Mouse (Mus musculus) ES-E14 (cell line): ENCODE data around the gene Ptpn5. TPM values are rescaled to one million over a fixed set of nuclear protein-coding genes. Genes with fewer than 3 reads are reported as not detected.
A peak's percentile ranks its signal among the peaks of the same experiment; 100 is the strongest.

ENCODE experiments used
- DNase-seq: peaks from one replicate; pipeline ENCODE4 v3.0.0-alpha.2; 2013; ENCODE audit warnings: low read depth, low spot score
- H3K27ac ChIP-seq: 2 replicates; pipeline ENCODE4 v1.5.1; 2012; ENCODE audit warnings: low read depth, mild to moderate bottlenecking, low read length, moderate library complexity, mixed read lengths; ENCODE audit not compliant: poor library complexity, insufficient read depth, severe bottlenecking
- H3K36me3 ChIP-seq: 2 replicates; pipeline ENCODE4 v1.6.1; 2012; ENCODE audit warnings: mild to moderate bottlenecking, low read length, moderate library complexity, mixed read lengths; ENCODE audit not compliant: control insufficient read depth, poor library complexity, insufficient read depth, severe bottlenecking
- H3K4me1 ChIP-seq, 2 experiments: fragments of 150-350 bp in 1 of 2; sonication (generic) in 1 of 2; 2 replicates each; pipeline ENCODE4 v1.6.1; 2012; ENCODE audit warnings: low read length in 2 of 2, mild to moderate bottlenecking in 1 of 2, mixed read lengths in 1 of 2; ENCODE audit not compliant: control insufficient read depth in 2 of 2, insufficient read depth in 2 of 2, poor library complexity in 1 of 2
- H3K4me3 ChIP-seq, 2 experiments: fragments of 150-350 bp in 1 of 2; sonication (generic) in 1 of 2; 2 replicates each; pipeline ENCODE4 v1.5.1; 2012; ENCODE audit warnings: low read length in 2 of 2, low read depth in 1 of 2, mild to moderate bottlenecking in 1 of 2, mixed read lengths in 1 of 2; ENCODE audit not compliant: insufficient read depth in 1 of 2, poor library complexity in 1 of 2, severe bottlenecking in 1 of 2
- H3K9ac ChIP-seq: 2 replicates; pipeline ENCODE4 v1.6.1; 2012; ENCODE audit warnings: low read depth, mild to moderate bottlenecking, low read length, mixed read lengths; ENCODE audit not compliant: poor library complexity, insufficient read depth, severe bottlenecking
- H3K9me3 ChIP-seq: fragments of 150-350 bp; sonication (generic); 2 replicates; pipeline ENCODE4 v1.6.1; 2012; ENCODE audit warnings: low read depth, mild to moderate bottlenecking, low read length; ENCODE audit not compliant: control insufficient read depth, insufficient read depth
- CHD2 ChIP-seq: IDR thresholded peaks from 2 replicates; pipeline ENCODE4 v1.6.1; 2014; ENCODE audit warnings: mild to moderate bottlenecking, low read depth, low read length, inconsistent platforms
- HCFC1 ChIP-seq: IDR thresholded peaks from 2 replicates; pipeline ENCODE4 v1.6.1; 2012; ENCODE audit warnings: low read length, inconsistent platforms, borderline replicate concordance; ENCODE audit not compliant: insufficient read depth
- MAFK ChIP-seq: IDR thresholded peaks from 2 replicates; pipeline ENCODE4 v1.6.1; 2014; ENCODE audit warnings: mild to moderate bottlenecking, low read depth, low read length, inconsistent platforms; ENCODE audit not compliant: insufficient read depth
- ZC3H11A ChIP-seq: IDR thresholded peaks from 2 replicates; pipeline ENCODE4 v1.6.1; 2012; ENCODE audit warnings: low read depth, mild to moderate bottlenecking, inconsistent platforms, low read length, borderline replicate concordance
- ZNF384 ChIP-seq: IDR thresholded peaks from 2 replicates; pipeline ENCODE4 v1.6.1; 2012; ENCODE audit warnings: low read depth, low read length, inconsistent platforms
- in situ Hi-C, 2 experiments: fragments of 600-800 bp; cut with MboI; formaldehyde crosslinking; loops; one replicate each; pipeline ENCODE4 v1.15.1; 2025; ENCODE audit warnings: low sequenced_read_pairs in 2 of 2, inconsistent platforms in 1 of 2; ENCODE audit not compliant: unreplicated experiment in 2 of 2
- total RNA-seq: library from RNA; depleted of rRNA; stranded (reverse); fragments of 300-350 nt; gene quantifications from 2 replicates; pipeline ENCODE4 v1.2.3, GENCODE M21; 2012

The Ptpn5 gene
- total RNA-seq, 1 experiment: 0.36 TPM

GRCm38 (mm10) chr7:47085075-47085474, 48.4 kb downstream of the Ptpn5 start:
- Histone ChIP-seq H3K4me3 (no peak overlapping the region), H3K9ac (no peak overlapping the region), H3K4me1 (no peaks in the 10 kb centered on the region), H3K27ac (no peak overlapping the region), H3K36me3 (no peaks in the 10 kb centered on the region), H3K9me3 (no peaks in the 10 kb centered on the region)
- DNase-seq: no peak
- in situ Hi-C loops: no loop called here
- TF ChIP-seq MAFK (no peak), CHD2 (no peak), ZNF384 (no peak), ZC3H11A (no peak), HCFC1 (no peak)

DNA sequence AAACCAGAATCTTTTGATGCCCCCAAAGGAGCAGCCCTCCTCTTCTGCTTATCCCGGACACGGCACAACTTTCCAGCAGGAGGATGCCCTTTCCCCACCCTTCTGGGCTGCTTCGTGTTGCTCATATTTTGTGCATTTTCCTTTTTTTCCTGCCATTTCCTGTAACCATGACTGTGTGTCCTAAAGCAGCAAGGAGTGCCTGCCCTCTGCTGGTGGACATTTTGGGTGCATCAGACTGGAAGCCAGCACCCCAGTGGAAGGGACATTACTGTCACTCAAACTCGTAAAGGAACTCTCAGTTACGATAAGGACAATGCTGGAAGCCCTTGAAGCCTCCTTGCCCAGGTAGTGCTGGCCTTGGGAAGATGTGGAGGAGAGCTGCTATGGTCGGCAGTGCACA, 52.2 kb downstream of the Ptpn5 start:
- Histone ChIP-seq H3K4me1 (peaks cover 0 to 10% of the 10 kb centered on the region in 2 experiments; a peak in 2 of 4 replicates), H3K27ac (no peak overlapping the region), H3K4me3 (no peak overlapping the region), H3K36me3 (no peaks in the 10 kb centered on the region), H3K9ac (no peak overlapping the region), H3K9me3 (no peaks in the 10 kb centered on the region)
- no peak for DNase-seq
- TF ChIP-seq ZC3H11A (0 out of 2 replicates have a peak, but pooled peaks have one; percentile 32), HCFC1 (no peak)
- in situ Hi-C loops: no loop called here

- in situ Hi-C loops: no loop called here
- DNase-seq: no peak
- H3K9me3 ChIP-seq: no peaks in the 10 kb centered on the region
- no peaks in the 10 kb centered on the region for H3K36me3 ChIP-seq
- no peak overlapping the region for H3K9ac ChIP-seq
- H3K4me3 ChIP-seq: no peak overlapping the region
- H3K27ac ChIP-seq: no peak overlapping the region
- peaks cover 0 to 10% of the 10 kb centered on the region in 2 experiments; a peak in 2 of 4 replicates for H3K4me1 ChIP-seq
- no peak for TF ChIP-seq ZC3H11A
Observed at GRCm38 (mm10) chr7:47080868-47081267, 52.6 kb downstream of the Ptpn5 start.

DNA sequence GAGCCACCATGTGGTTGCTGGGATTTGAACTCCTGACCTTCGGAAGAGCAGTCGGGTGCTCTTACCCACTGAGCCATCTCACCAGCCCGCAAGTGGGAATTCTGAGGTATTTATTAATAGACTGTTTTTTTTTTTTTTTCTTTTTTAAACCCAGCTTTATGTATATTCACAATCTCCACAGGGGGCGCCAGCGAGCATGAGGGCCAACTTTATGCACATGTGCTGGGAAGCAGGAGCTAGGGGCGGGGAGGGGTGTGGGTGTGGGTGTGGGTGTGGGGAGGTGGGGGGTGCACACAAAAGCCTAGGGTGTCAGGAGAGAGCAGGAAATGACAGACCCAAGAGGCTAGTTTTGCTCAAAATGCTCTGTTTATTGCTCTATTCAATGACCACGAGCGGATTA, 56.0 kb downstream of the Ptpn5 start:
- Histone ChIP-seq H3K4me3 (no peak overlapping the region), H3K27ac (no peak overlapping the region), H3K36me3 (no peaks in the 10 kb centered on the region), H3K9me3 (no peaks in the 10 kb centered on the region), H3K4me1 (peaks cover 0 to 12% of the 10 kb centered on the region in 2 experiments; a peak in 2 of 4 replicates), H3K9ac (no peak overlapping the region)
- in situ Hi-C loops: no loop called here
- TF ChIP-seq ZNF384: no peak
- no peak for TF ChIP-seq ZC3H11A
- no peak for TF ChIP-seq CHD2
- no peak for TF ChIP-seq MAFK
- TF ChIP-seq HCFC1: no peak
- no peak for DNase-seq

DNA sequence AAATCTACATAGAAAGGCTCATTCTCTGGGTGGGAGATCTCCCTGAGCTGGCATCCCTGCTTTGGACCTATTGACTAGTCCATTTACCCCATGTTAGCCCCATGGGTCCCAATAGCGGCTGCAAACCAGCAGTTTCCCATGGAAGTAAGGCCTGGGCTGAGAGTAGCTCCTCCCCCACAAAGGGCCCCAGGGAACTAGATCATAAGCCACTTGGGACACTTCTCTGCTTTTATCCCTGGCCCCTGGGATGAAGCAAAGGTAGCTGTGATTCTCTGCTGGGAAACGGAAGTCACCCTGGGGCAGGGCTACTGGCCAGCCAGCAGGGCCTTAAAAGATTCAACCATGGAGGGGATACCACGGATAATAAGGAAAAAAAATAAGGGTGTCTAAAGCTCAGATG, 56.8 kb downstream of the Ptpn5 start:
- no peak overlapping the region for H3K4me3 ChIP-seq
- H3K9ac ChIP-seq: no peak overlapping the region
- H3K9me3 ChIP-seq: no peaks in the 10 kb centered on the region
- no peak overlapping the region for H3K27ac ChIP-seq
- TF ChIP-seq MAFK: no peak
- no peak for TF ChIP-seq HCFC1
- TF ChIP-seq ZNF384: no peak
- in situ Hi-C loops: no loop called here
- DNase-seq: no peak
- H3K4me1 ChIP-seq: peaks cover 0 to 12% of the 10 kb centered on the region in 2 experiments; a peak in 2 of 4 replicates
- no peaks in the 10 kb centered on the region for H3K36me3 ChIP-seq
